20 mouse cellular contexts compared by ENCODE assay signal in genomic region chr12:82699528-82699905, GRCm38 (mm10).
"Had no signal": no experiment of that assay in that cellular context is flagged by ENCODE, and none has a peak within 500 bp of the region (broad histone marks: within the 10 kb centered on the region; RNA-seq: fewer than 3 reads in every experiment).

No protein-coding gene starts in this region.

- H3K4me3 ChIP-seq: layer of hippocampus, adult 2 months; limb, embryonic 10.5 days; limb, embryonic 13.5 days; liver, embryonic 12.5 days; liver, embryonic 15.5 days; midbrain, embryonic 12.5 days; midbrain, embryonic 15.5 days; neural tube, embryonic 12.5 days; neural tube, embryonic 15.5 days had no signal

- H3K36me3 ChIP-seq: limb, embryonic 10.5 days; limb, embryonic 13.5 days; liver, embryonic 12.5 days; liver, embryonic 15.5 days; midbrain, embryonic 12.5 days; midbrain, embryonic 15.5 days; neural tube, embryonic 12.5 days; neural tube, embryonic 15.5 days had no signal

- DNase-seq: kidney, postnatal 14 days; layer of hippocampus, adult 9-11 months; liver; lung, adult 2 months; right cerebral cortex, adult 18-20 months; right cerebral cortex, postnatal 14 days; right cerebral cortex, postnatal 4 days; thymus, adult 2 months; thymus, postnatal 14 days; thymus, postnatal 4 days had no signal

- H3K27me3 ChIP-seq: limb, embryonic 13.5 days; liver, embryonic 12.5 days; liver, embryonic 15.5 days; midbrain, embryonic 12.5 days; midbrain, embryonic 15.5 days; neural tube, embryonic 12.5 days; neural tube, embryonic 15.5 days had no signal

- H3K9ac ChIP-seq: limb, embryonic 13.5 days; liver, embryonic 12.5 days; liver, embryonic 15.5 days; midbrain, embryonic 12.5 days; midbrain, embryonic 15.5 days; neural tube, embryonic 12.5 days; neural tube, embryonic 15.5 days had no signal

- H3K27ac ChIP-seq: layer of hippocampus, adult 2 months; limb, embryonic 10.5 days; limb, embryonic 13.5 days; liver, embryonic 12.5 days; liver, embryonic 15.5 days; macrophage; midbrain, embryonic 12.5 days; midbrain, embryonic 15.5 days; neural tube, embryonic 12.5 days; neural tube, embryonic 15.5 days had no signal

- ATAC-seq: liver, embryonic 12.5 days; midbrain, embryonic 15.5 days had no signal

- H3K4me1 ChIP-seq: midbrain, embryonic 12.5 days; neural tube, embryonic 12.5 days had no signal

- H3K9me3 ChIP-seq: limb, embryonic 10.5 days; limb, embryonic 13.5 days; liver, embryonic 12.5 days; liver, embryonic 15.5 days; midbrain, embryonic 12.5 days; midbrain, embryonic 15.5 days; neural tube, embryonic 12.5 days; neural tube, embryonic 15.5 days had no signal

- H3K4me2 ChIP-seq: limb, embryonic 13.5 days; liver, embryonic 12.5 days; liver, embryonic 15.5 days; midbrain, embryonic 12.5 days; midbrain, embryonic 15.5 days; neural tube, embryonic 12.5 days; neural tube, embryonic 15.5 days had no signal
